Mouse (Mus musculus) forebrain, embryonic 14.5 days (tissue): Measurements from ENCODE around the gene Ntn1. TPM values are rescaled to one million over a fixed set of nuclear protein-coding genes. Genes with fewer than 3 reads are reported as not detected.

Experiments
- ATAC-seq: fragments of 200-750 bp; cut with Nextera tagmentation; 2 replicates; pipeline ENCODE4 v1.8.0; 2017; ENCODE audit warnings: mild to moderate bottlenecking, moderate library complexity
- DNase-seq: peaks from one replicate; pipeline ENCODE4 v3.0.0-alpha.2; 2015; ENCODE audit warnings: low spot score
- H3K27ac ChIP-seq: fragments of 300-500 bp; sonication (generic); 2 replicates; pipeline ENCODE4 v1.5.1; 2014; ENCODE audit warnings: low read depth, mild to moderate bottlenecking, control low read depth, low read length, moderate library complexity
- H3K27me3 ChIP-seq: fragments of 300-500 bp; sonication (generic); replicated peaks from 2 replicates; pipeline ENCODE4 v1.6.1; 2014; ENCODE audit warnings: low read length, control low read depth, mixed read lengths; ENCODE audit not compliant: control insufficient read depth, insufficient read depth
- H3K36me3 ChIP-seq: fragments of 300-500 bp; sonication (generic); 2 replicates; pipeline ENCODE4 v1.6.1; 2014; ENCODE audit warnings: low read length, control low read depth; ENCODE audit not compliant: control insufficient read depth, insufficient read depth
- H3K4me1 ChIP-seq: fragments of 300-500 bp; sonication (generic); 2 replicates; pipeline ENCODE4 v1.6.1; 2014; ENCODE audit warnings: antibody characterized with exemption, low read length, control low read depth; ENCODE audit not compliant: control insufficient read depth, insufficient read depth
- H3K4me2 ChIP-seq: fragments of 300-500 bp; sonication (generic); 2 replicates; pipeline ENCODE4 v1.6.1; 2014; ENCODE audit warnings: mild to moderate bottlenecking, control low read depth, low read length
- H3K4me3 ChIP-seq: fragments of 300-500 bp; sonication (generic); 2 replicates; pipeline ENCODE4 v1.5.1; 2014; ENCODE audit warnings: low read depth, low read length, control low read depth
- H3K9ac ChIP-seq: fragments of 300-500 bp; sonication (generic); 2 replicates; pipeline ENCODE4 v1.6.1; 2014; ENCODE audit warnings: mild to moderate bottlenecking, low read length, control low read depth, moderate library complexity
- H3K9me3 ChIP-seq: fragments of 300-500 bp; sonication (generic); replicated peaks from 2 replicates; pipeline ENCODE4 v1.6.1; 2016; ENCODE audit warnings: low read length, control low read depth, mixed read lengths; ENCODE audit not compliant: control insufficient read depth
- WGBS: fragments of 180-500 bp; shearing (Covaris S2); extraction: QIAGEN DNeasy Blood & Tissue Kit; methylation state at CpG from one replicate; pipeline ENCODE4 v1.1.7; 2014; 5-methylcytosine and 5-hydroxymethylcytosine counted together
- microRNA-seq: library from miRNA; unstranded; fragments of <30 nt; microRNA quantifications from one replicate; pipeline ENCODE4, GENCODE M21; 2016
- polyA plus RNA-seq: library from polyadenylated mRNA; unstranded; fragments of >200 nt; fragmentation: Nextera tagmentation; extraction: Ambion mirVana; gene quantifications from 2 replicates; pipeline ENCODE4 v1.2.1, GENCODE M21; 2014

Ntn1 gene
- polyA plus RNA-seq, 1 experiment from 2014 or later = 3.5 TPM

DNA sequence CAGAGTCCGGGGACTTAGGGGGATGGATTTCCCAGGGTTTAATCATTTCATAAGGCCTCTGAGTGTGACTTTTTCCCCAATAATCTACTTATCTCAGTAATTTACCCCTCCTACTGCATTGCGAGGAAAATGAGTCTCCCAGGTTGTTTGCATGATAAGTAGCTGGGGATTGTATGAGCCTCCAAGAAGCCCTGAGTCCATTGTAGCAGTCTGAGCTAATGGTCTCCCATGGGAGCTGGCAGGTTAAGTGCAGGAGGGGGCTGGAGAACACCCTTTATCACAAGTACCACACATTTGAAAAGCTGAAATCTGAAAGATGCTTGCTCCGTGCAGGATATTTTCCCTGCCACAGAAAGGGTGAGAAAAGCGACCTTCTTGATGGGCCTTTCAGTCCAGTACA is 240.8 kb downstream of the Ntn1 start:
- Histone ChIP-seq H3K36me3 (no peaks in the 10 kb centered on the region), H3K27me3 (no peaks in the 10 kb centered on the region), H3K4me2 (no peak overlapping the region), H3K27ac (no peak overlapping the region), H3K9me3 (no peaks in the 10 kb centered on the region), H3K4me3 (no peak overlapping the region), H3K9ac (no peak overlapping the region), H3K4me1 (peaks cover 7% of the 10 kb centered on the region; the same call in 1 of the 2 replicates)
- WGBS = 32% methylated on average over 4 of the region's 4 CpGs
- ATAC-seq (no peak), DNase-seq (no peak)

Small RNA genes within 50 kb of the gene (microRNA-seq; reads per million reads assigned to microRNA genes)
- gene Mir6406 = not detected

Other genes with a start within 250 kb of the Ntn1 start
- gene Pik3r5, start 31.3 kb upstream of the Ntn1 start, polyA plus RNA-seq = 0.11 and 0.20 TPM in 2 replicates
- 1.3 and 1.4 TPM in 2 replicates for gene Pik3r6, start 102.2 kb upstream of the Ntn1 start, polyA plus RNA-seq
- gene Mfsd6l, start 155.4 kb upstream of the Ntn1 start, polyA plus RNA-seq = not detected in 2 replicates
- 0.31 and 0.39 TPM in 2 replicates for gene Ccdc42, start 186.2 kb upstream of the Ntn1 start, polyA plus RNA-seq